Mouse (Mus musculus) layer of hippocampus, adult 9-11 months (tissue): ENCODE measurements around the gene Schip1.
A peak's percentile ranks its signal among the peaks of the same experiment; 100 is the strongest.

Experiments
- DNase-seq: peaks from one replicate; pipeline ENCODE4 v3.0.0; 2022

The Schip1 gene

DNA sequence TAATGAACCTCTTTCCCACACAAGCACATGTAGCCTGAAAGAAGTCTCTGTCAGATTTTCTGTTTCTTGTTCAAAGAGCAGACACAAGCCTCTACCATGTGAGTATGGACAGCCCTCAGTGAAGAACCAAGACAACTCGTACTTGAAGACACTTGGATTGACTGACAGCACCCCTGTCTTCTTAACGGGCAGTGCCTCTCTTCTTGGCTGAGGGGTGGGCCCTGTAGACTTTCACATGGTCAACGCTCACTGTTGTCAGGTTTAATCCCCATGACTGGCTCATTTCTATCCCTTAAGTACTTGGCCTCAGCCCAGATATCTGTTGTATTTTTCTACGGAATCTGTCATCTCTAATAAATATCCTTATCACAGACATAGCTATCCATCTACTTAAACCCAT, 565.7 kb downstream of the Schip1 start:
- no peak for DNase-seq

DNA sequence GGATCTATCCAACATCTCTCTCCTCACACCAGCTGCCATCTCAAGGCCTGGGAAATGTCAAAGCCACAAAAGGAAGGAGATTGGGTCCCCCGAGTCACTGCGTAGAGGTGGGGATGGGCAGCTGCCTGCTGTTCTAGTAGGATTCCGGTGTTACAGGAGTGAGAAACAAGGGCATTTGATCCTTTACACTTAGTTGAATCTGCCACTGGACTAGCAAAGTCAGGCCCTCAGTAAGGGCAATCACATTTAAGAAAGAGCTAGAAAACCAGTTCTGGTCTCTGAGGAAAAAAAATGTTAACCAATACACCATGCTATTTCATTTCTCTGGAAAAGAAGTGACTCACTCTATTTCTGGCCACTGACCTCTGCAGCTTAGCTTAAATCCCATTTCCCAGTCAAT, 566.2 kb downstream of the Schip1 start:
- DNase-seq: no peak

- DNase-seq: no peak
These were observed 568.1 kb downstream of the Schip1 start for GRCm38 (mm10) chr3:68632714-68633113.

GRCm38 (mm10) chr3:68633577-68633976, 569.0 kb downstream of the Schip1 start:
- DNase-seq: no peak

DNA sequence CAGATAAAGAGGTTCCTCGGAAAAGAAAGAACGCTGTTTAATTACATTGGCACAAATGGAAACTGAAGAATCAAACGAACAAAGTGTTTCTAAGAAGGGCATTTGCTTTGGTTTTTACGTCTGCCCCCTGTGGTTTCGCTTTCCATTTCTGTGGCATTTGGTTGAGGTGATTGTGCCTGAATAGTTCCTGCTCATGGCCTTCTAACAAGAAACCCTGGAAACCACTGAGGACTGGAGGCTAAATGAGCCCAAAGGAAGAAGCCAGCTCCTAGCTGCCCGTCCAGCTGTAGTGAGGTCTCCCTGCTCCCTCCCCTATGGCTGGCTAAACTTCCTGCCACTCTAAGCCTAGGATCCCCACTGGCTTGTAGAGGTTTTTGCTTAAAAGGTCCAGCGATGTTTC, 573.4 kb downstream of the Schip1 start:
- no peak for DNase-seq

DNA sequence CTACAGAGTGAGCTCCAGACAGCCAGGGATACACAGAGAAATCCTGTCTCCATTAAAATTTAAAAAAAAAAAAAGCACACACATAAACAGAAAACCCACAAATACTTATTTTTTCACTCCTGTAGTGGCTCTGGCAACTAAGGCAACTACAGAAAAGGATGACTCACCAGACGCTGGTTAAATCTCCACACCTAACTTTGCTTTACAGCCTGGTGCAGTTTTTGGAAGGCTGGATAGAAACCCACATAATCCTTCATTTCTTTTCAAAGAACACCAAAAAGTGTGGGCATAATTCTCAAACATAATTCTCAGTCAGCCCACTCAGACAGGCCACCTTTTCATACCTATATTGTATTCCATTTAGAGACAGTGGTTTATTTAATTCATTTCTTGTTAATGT, 574.1 kb downstream of the Schip1 start:
- DNase-seq: no peak

DNA sequence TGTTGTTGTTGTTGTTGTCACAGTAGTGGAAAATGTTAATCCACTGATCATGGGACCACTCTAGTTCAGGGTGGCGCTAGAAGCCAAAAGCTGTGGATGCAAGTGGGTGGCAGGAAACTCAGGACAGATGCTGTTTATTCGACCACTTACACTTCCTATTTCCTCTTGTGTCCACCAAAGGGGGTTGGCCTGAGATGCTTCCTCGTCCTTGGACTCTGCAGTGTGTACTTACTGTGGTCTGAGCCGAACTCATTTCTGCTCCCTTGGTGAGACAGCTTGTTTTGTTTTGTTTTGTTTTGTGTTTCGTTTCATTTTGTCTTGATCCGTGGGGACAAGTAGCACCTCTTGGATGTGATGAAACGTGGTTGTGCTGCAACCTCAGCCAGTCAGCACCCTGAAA, 578.3 kb downstream of the Schip1 start:
- DNase-seq: no peak

DNA sequence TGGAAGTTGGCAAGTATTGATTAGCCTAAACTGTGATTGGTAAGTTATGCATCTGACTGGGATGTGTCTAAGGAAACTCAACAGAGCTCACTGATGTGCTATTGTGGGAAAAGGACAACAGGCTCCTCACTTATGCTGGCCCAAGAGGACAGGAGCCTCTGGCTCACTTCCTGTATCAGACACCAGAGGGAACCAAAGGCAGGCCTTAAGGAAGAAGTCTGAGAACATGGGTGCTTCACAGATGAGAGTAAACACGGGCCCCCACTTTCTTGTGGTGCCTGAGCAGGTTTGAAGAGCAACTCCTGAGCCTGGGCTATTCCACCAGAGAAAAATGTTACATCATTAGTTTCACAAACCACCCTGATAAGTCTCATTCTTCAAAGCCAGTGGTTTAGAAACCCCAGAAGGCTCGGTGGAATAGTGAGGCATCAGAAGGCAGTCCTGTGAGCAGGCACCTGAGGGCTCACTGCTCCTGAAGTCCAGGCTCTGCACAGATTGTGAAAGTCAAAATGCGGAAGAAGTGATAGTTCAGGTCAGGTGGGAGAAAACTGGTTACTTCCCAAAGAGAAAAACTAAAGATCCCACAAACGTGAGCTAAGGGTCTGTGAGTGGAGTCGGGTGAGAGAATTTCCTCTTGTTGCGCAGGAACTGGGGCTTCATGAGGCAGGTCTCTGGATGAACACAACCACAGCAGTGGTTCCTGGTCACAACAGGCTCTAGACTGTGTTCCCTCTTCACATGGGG, 582.0 kb downstream of the Schip1 start:
- peak; percentile 42 for DNase-seq

GRCm38 (mm10) chr3:68647282-68647681, 582.7 kb downstream of the Schip1 start:
- DNase-seq: no peak

DNA sequence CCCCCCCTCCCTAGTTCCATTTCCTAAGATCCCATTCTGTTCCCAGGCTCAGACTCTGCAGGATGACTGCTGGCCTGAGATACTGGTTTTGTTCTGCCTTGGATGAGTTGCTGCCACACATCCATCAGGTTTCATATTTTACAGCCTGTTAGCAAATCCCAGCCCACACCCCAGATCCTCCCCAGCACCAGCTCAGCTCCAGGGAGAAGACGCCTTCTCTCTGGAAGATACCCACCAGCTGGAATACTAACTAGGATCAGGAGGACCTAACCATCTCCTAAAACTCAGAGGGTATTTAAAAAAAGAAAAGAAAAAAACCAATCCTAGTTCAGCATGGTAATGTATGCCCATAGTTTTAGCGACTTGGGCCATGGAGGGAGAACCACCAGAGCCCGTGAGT, 585.6 kb downstream of the Schip1 start:
- DNase-seq: no peak

DNA sequence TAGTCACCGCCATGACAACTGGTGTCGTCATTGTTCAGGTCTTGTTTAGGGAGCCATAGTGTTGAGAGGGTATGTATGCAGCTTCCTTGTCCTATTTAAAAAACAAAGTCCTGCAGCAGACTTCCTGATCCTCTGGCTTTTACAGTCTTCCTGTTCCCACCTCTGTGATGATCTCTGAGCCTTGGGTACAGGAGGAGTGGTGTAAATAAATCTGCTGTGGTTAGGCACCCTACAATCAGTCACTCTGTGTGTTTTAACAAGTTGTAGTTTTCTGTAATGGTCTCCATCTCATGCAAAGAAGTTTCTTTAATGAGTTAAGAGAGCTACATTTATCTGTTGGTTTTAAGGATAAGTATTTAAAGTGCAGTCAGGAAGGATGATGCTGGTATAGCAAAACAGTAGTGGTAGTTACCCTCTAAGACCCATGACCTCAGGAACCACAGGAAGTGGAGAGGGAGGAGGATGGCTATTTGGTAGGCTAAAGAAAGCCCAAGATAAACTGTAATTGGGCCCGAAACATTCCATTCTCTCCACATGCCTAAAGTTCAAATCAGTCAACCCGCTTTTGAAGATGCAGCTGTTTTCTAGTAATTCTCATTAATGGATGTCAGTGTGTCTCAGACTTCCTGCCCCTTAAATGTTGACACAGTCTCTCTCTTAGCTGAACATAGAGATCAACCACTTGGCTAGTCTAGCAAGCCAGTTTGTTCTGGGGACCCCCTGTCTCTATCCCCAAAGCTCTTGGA, 592.2 kb downstream of the Schip1 start:
- no peak for DNase-seq

- DNase-seq: no peak
These were observed 593.1 kb downstream of the Schip1 start for GRCm38 (mm10) chr3:68657589-68658245.

DNA sequence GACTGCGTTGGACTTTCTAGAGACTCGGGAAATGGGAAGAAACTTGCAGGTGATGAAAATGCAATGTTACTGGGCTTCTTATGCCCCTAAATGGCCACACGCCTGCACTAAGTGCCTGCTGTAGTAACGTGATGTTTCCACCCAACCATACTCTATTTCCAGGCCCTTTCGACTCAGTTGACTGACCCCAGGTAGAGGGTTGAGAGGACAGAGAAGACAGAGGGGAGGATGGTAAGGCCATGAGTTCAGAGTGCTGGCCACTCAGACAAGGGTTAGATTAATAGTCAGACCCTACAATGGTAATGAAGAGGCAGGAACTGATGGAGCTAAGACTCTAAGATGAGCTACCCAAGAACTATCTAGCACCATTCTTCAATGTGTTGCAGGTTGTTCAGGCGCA, 595.4 kb downstream of the Schip1 start:
- DNase-seq: no peak

GRCm38 (mm10) chr3:68660538-68660937, 595.9 kb downstream of the Schip1 start:
- DNase-seq: peak; percentile 30

DNA sequence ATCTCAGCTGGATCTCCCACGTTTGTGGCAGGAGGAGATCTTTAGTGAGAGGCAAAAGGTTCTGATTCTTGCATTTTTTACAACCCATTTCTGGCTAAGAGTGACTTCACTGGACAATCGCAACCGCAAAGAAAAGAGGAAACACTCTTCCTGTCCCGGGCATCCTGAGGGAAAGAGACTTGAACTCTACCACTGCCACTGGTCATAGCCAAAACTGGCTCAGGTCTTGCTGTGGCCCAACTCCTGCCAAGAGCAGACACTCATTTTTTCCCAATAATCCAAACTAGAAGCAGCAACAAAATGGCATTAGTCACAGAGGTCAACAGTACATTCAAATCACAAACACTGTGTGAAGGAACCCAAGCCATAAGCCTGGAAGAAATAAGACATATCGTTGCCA, 597.8 kb downstream of the Schip1 start:
- DNase-seq: no peak

- no peak for DNase-seq
These were observed 599.7 kb downstream of the Schip1 start for GRCm38 (mm10) chr3:68664337-68664736.

GRCm38 (mm10) chr3:68666377-68666776, 601.8 kb downstream of the Schip1 start:
- DNase-seq: no peak

DNA sequence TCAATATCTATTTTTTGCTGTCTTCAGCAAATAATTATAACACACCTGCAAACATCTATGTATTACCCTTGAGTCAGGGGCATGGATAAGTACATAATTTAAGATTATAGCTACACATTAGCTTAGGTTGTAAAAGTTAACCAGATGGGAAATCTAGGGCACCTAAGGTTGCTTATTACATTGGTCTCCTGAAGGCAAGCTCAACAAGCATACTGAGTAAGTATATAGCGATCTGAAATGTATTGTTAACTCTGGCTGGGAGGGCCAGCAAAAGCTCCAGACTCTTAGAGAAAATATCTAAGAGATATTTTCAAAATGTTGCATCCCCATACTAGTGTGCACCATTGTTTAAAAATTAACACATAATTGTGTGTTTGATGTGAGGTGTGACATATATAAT, 603.2 kb downstream of the Schip1 start:
- no peak for DNase-seq

- no peak for DNase-seq
These were observed 604.9 kb downstream of the Schip1 start for GRCm38 (mm10) chr3:68669418-68669974.

GRCm38 (mm10) chr3:68674721-68675120, 610.1 kb downstream of the Schip1 start:
- no peak for DNase-seq

- DNase-seq: no peak
These were observed 610.7 kb downstream of the Schip1 start for GRCm38 (mm10) chr3:68675216-68675835.
